Mouse (Mus musculus): ENCODE measurements around the gene Mapkapk3. TPM values are rescaled to one million over a fixed set of nuclear protein-coding genes. Genes with fewer than 3 reads are reported as not detected.

The Mapkapk3 gene
- polyA plus RNA-seq, 1 experiment: 28.0 TPM

- 92% methylated on average over 7 of the region's 7 CpGs for WGBS
- DNase-seq (ENCODE audit: low read depth in 1 of 2, low spot score in 2 of 2): no peak
- TF ChIP-seq POLR2A (IDR thresholded peaks at IDR 0.05; ENCODE audit: low read depth, low read length): no peak
- no peak for TF ChIP-seq CTCF (IDR thresholded peaks at IDR 0.05; ENCODE audit: extremely low read depth, insufficient read depth, insufficient read length, insufficient replicate concordance)
- Histone ChIP-seq H3K36me3 (ENCODE audit: control insufficient read depth, insufficient read depth, low read length) (no peaks in the 10 kb centered on the region), H3K4me3 (ENCODE audit: extremely low read depth, insufficient read depth, insufficient read length) (no peak overlapping the region), H3K4me1 (ENCODE audit: control insufficient read depth, insufficient read depth, insufficient read length) (0 out of 2 replicates have a peak, but pooled peaks cover 3% of the 10 kb centered on the region), H3K27me3 (ENCODE audit: control insufficient read depth, insufficient read depth, low read length) (no peaks in the 10 kb centered on the region), H3K27ac (ENCODE audit: insufficient read depth, low read length) (no peak overlapping the region)
These were observed 10.1 kb upstream of the Mapkapk3 start for GRCm38 (mm10) chr9:107299783-107300182.

GRCm38 (mm10) chr9:107298876-107299275 lies 9.2 kb upstream of the Mapkapk3 start:
- Histone ChIP-seq H3K27ac (ENCODE audit: insufficient read depth, low read length) (no peak overlapping the region), H3K36me3 (ENCODE audit: control insufficient read depth, insufficient read depth, low read length) (no peaks in the 10 kb centered on the region), H3K27me3 (ENCODE audit: control insufficient read depth, insufficient read depth, low read length) (no peaks in the 10 kb centered on the region), H3K4me1 (ENCODE audit: control insufficient read depth, insufficient read depth, insufficient read length) (0 out of 2 replicates have a peak, but pooled peaks cover 3% of the 10 kb centered on the region), H3K4me3 (ENCODE audit: extremely low read depth, insufficient read depth, insufficient read length) (peak overlapping the region; percentile 9; the same call in 1 of the 2 replicates)
- 88% methylated on average over 6 of the region's 6 CpGs for WGBS
- TF ChIP-seq CTCF (IDR thresholded peaks at IDR 0.05; ENCODE audit: extremely low read depth, insufficient read depth, insufficient read length, insufficient replicate concordance) (no peak), POLR2A (IDR thresholded peaks at IDR 0.05; ENCODE audit: low read depth, low read length) (no peak)
- no peak for DNase-seq (ENCODE audit: low read depth in 1 of 2, low spot score in 2 of 2)

GRCm38 (mm10) chr9:107298059-107298780 lies 8.5 kb upstream of the Mapkapk3 start:
- H3K4me3 ChIP-seq (ENCODE audit: extremely low read depth, insufficient read depth, insufficient read length): peak overlapping the region; percentile 78; the same call in 1 of the 2 replicates
- WGBS: 67% methylated on average over 8 of the region's 8 CpGs
- no peak for TF ChIP-seq POLR2A (IDR thresholded peaks at IDR 0.05; ENCODE audit: low read depth, low read length)
- no peak for TF ChIP-seq CTCF (IDR thresholded peaks at IDR 0.05; ENCODE audit: extremely low read depth, insufficient read depth, insufficient read length, insufficient replicate concordance)

GRCm38 (mm10) chr9:107297658-107298057 lies 8.0 kb upstream of the Mapkapk3 start:
- H3K27me3 ChIP-seq (ENCODE audit: control insufficient read depth, insufficient read depth, low read length): no peaks in the 10 kb centered on the region
- 48% methylated on average over 4 of the region's 4 CpGs for WGBS
- H3K36me3 ChIP-seq (ENCODE audit: control insufficient read depth, insufficient read depth, low read length): no peaks in the 10 kb centered on the region
- H3K4me3 ChIP-seq (ENCODE audit: extremely low read depth, insufficient read depth, insufficient read length): peak overlapping the region; percentile 78
- no peak for TF ChIP-seq CTCF (IDR thresholded peaks at IDR 0.05; ENCODE audit: extremely low read depth, insufficient read depth, insufficient read length, insufficient replicate concordance)
- TF ChIP-seq POLR2A (IDR thresholded peaks at IDR 0.05; ENCODE audit: low read depth, low read length): no peak
- 0 out of 2 replicates have a peak, but pooled peaks cover 3% of the 10 kb centered on the region for H3K4me1 ChIP-seq (ENCODE audit: control insufficient read depth, insufficient read depth, insufficient read length)
- 0 out of 2 replicates have a peak overlapping the region, but pooled peaks have one; percentile 13 for H3K27ac ChIP-seq (ENCODE audit: insufficient read depth, low read length)
- DNase-seq (ENCODE audit: low read depth in 1 of 2, low spot score in 2 of 2): no peak

More at GRCm38 (mm10) chr9:107298059-107298780, 8.5 kb upstream of the Mapkapk3 start:
- Histone ChIP-seq H3K4me1 (ENCODE audit: control insufficient read depth, insufficient read depth, insufficient read length) (0 out of 2 replicates have a peak, but pooled peaks cover 3% of the 10 kb centered on the region), H3K36me3 (ENCODE audit: control insufficient read depth, insufficient read depth, low read length) (no peaks in the 10 kb centered on the region), H3K27me3 (ENCODE audit: control insufficient read depth, insufficient read depth, low read length) (no peaks in the 10 kb centered on the region), H3K27ac (ENCODE audit: insufficient read depth, low read length) (0 out of 2 replicates have a peak overlapping the region, but pooled peaks have one; percentile 13)
- no peak for DNase-seq (ENCODE audit: low read depth in 1 of 2, low spot score in 2 of 2)

GRCm38 (mm10) chr9:107297059-107297458 lies 7.4 kb upstream of the Mapkapk3 start:
- WGBS: 4% methylated on average over 16 of the region's 16 CpGs
- Histone ChIP-seq H3K36me3 (ENCODE audit: control insufficient read depth, insufficient read depth, low read length) (no peaks in the 10 kb centered on the region), H3K27me3 (ENCODE audit: control insufficient read depth, insufficient read depth, low read length) (no peaks in the 10 kb centered on the region), H3K27ac (ENCODE audit: insufficient read depth, low read length) (peak overlapping the region; percentile 36), H3K4me3 (ENCODE audit: extremely low read depth, insufficient read depth, insufficient read length) (peak overlapping the region; percentile 78), H3K4me1 (ENCODE audit: control insufficient read depth, insufficient read depth, insufficient read length) (0 out of 2 replicates have a peak, but pooled peaks cover 3% of the 10 kb centered on the region)
- DNase-seq (ENCODE audit: low read depth in 1 of 2, low spot score in 2 of 2): no peak
- no peak for TF ChIP-seq CTCF (IDR thresholded peaks at IDR 0.05; ENCODE audit: extremely low read depth, insufficient read depth, insufficient read length, insufficient replicate concordance)
- no peak for TF ChIP-seq POLR2A (IDR thresholded peaks at IDR 0.05; ENCODE audit: low read depth, low read length)

GRCm38 (mm10) chr9:107296501-107296965 lies 6.9 kb upstream of the Mapkapk3 start:
- TF ChIP-seq CTCF (IDR thresholded peaks at IDR 0.05; ENCODE audit: extremely low read depth, insufficient read depth, insufficient read length, insufficient replicate concordance): no peak
- no peak for TF ChIP-seq POLR2A (IDR thresholded peaks at IDR 0.05; ENCODE audit: low read depth, low read length)
- 0 out of 2 replicates have a peak, but pooled peaks cover 3% of the 10 kb centered on the region for H3K4me1 ChIP-seq (ENCODE audit: control insufficient read depth, insufficient read depth, insufficient read length)
- peak overlapping the region; percentile 36 for H3K27ac ChIP-seq (ENCODE audit: insufficient read depth, low read length)
- H3K4me3 ChIP-seq (ENCODE audit: extremely low read depth, insufficient read depth, insufficient read length): peak overlapping the region; percentile 78
- DNase-seq (ENCODE audit: low read depth in 1 of 2, low spot score in 2 of 2): peak; percentile 61 to 82
- no peaks in the 10 kb centered on the region for H3K36me3 ChIP-seq (ENCODE audit: control insufficient read depth, insufficient read depth, low read length)
- under 1% methylated on average over 31 of the region's 31 CpGs for WGBS
- H3K27me3 ChIP-seq (ENCODE audit: control insufficient read depth, insufficient read depth, low read length): no peaks in the 10 kb centered on the region

Data from spleen, adult 2 months (tissue).